Mouse (Mus musculus): Measurements from ENCODE around the gene Dnah14. TPM values are rescaled to one million over a fixed set of nuclear protein-coding genes. Genes with fewer than 3 reads are reported as not detected.

The Dnah14 gene
- polyA plus RNA-seq, 1 experiment from 2014 or later, result 2.2 TPM

DNA sequence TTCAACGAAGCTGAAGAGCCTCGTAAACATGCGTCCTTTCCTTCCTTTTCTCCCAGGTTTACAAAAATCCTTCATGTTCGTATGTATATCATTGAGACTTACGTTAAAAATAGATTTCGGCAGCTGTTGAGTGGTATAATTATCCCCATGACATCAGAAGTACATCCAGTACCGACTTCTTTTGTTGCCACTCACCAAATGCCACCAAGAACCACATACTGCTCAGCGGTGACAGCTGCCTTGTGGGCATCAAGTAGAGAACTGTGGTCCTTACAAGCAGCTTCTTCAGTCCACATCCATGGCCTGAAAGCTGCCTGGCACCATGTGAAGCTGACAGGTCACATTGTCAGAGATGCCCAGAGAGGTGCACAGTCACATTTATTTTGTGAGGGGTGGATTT, 26.4 kb upstream of the Dnah14 start:
- no peak for ATAC-seq (replicated peaks; ENCODE audit: low FRiP score, low TSS enrichment, low read depth)
- 88% methylated on average over 8 of the region's 8 CpGs for WGBS

DNA sequence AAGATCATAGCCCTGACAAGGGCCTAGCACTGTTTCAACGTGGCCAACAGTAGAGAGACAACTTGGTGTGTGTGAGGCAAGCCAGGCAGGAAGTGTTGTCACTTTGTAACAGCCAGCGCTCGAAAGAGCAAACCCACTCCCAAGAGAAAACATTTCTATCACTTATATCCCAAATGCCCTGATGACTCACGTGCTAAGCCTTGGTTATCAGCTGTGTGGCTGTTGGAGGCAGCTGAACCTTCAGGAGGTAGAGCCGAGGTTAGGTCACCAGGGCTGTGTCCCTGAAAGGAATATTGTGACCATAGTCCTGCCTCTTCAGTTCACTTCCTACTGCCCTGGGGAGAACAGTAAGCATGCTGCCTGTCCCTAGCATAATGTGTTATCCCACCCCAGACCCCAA, 25.5 kb upstream of the Dnah14 start:
- Histone ChIP-seq H3K4me1 (replicated peaks; ENCODE audit: control insufficient read depth, insufficient read depth, low read length) (0 out of 2 replicates have a peak, but pooled peaks cover 3% of the 10 kb centered on the region), H3K36me3 (ENCODE audit: control insufficient read depth, insufficient read depth, low read length) (no peaks in the 10 kb centered on the region), H3K27me3 (replicated peaks; ENCODE audit: control insufficient read depth, insufficient read depth, low read length) (no peaks in the 10 kb centered on the region), H3K9me3 (ENCODE audit: control insufficient read depth, low read length) (no peaks in the 10 kb centered on the region), H3K27ac (ENCODE audit: low read depth) (no peak overlapping the region), H3K4me3 (ENCODE audit: low read depth, low read length) (no peak overlapping the region), H3K9ac (ENCODE audit: low read length) (no peak overlapping the region), H3K4me2 (ENCODE audit: low read length) (no peak overlapping the region)
- 50% methylated on average over 5 of the region's 5 CpGs for WGBS
- ATAC-seq (replicated peaks; ENCODE audit: low FRiP score, low TSS enrichment, low read depth) (no peak), DNase-seq (ENCODE audit: low spot score) (no peak)

More for the DNA sequence above, 26.4 kb upstream of the Dnah14 start:
- H3K27me3 ChIP-seq (replicated peaks; ENCODE audit: control insufficient read depth, insufficient read depth, low read length), result no peaks in the 10 kb centered on the region
- H3K36me3 ChIP-seq (ENCODE audit: control insufficient read depth, insufficient read depth, low read length), result no peaks in the 10 kb centered on the region
- 0 out of 2 replicates have a peak, but pooled peaks cover 3% of the 10 kb centered on the region for H3K4me1 ChIP-seq (replicated peaks; ENCODE audit: control insufficient read depth, insufficient read depth, low read length)
- no peak overlapping the region for H3K4me3 ChIP-seq (ENCODE audit: low read depth, low read length)
- no peak overlapping the region for H3K27ac ChIP-seq (ENCODE audit: low read depth)
- no peak overlapping the region for H3K4me2 ChIP-seq (ENCODE audit: low read length)
- H3K9ac ChIP-seq (ENCODE audit: low read length), result no peak overlapping the region
- no peaks in the 10 kb centered on the region for H3K9me3 ChIP-seq (ENCODE audit: control insufficient read depth, low read length)
- DNase-seq (ENCODE audit: low spot score), result no peak

DNA sequence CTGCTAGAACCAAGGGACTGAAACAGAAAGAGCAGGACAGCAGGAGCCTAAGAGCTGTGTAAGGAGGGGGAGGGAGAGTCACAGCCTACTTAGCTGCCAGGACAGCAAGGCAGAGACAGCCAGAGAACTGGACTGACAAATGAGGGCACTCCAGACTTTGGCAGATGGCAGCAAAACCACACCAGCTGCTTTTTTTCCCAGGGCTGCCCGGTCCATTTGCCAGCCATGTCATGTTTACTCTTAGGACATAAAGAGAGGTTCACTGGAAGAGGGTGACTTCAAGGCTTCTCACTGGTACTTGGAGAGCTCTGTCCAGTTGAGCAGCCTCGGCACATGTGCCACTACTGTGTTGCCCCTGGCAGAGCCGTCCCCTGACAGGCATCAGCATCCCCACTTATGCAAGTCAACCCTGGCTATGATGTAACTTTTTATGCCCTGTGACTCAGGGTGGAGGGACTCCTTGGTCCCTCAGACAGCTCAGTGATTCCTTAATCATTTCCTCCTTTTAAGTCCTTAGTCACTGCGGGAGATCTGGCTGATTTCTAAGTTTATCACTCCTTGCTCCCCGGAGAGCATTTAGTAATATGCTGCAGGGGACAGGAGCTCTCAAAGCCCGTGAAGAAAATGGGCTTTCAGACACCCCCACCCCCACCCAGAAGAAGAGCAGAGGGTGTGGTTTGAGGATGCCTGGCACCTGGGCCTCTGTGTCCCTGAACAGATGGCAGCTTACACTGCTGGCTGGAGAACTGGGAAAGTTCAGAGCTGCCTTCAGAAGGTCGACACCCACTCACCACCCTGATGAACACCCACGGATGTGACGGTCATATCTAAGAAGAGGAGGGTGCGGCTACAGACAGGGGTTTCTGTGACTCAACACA, 23.6 kb upstream of the Dnah14 start:
- Histone ChIP-seq H3K4me1 (replicated peaks; ENCODE audit: control insufficient read depth, insufficient read depth, low read length) (0 out of 2 replicates have a peak, but pooled peaks cover 3% of the 10 kb centered on the region), H3K27ac (ENCODE audit: low read depth) (no peak overlapping the region), H3K9ac (ENCODE audit: low read length) (no peak overlapping the region), H3K9me3 (ENCODE audit: control insufficient read depth, low read length) (no peaks in the 10 kb centered on the region), H3K27me3 (replicated peaks; ENCODE audit: control insufficient read depth, insufficient read depth, low read length) (no peaks in the 10 kb centered on the region), H3K36me3 (ENCODE audit: control insufficient read depth, insufficient read depth, low read length) (no peaks in the 10 kb centered on the region), H3K4me3 (ENCODE audit: low read depth, low read length) (no peak overlapping the region), H3K4me2 (ENCODE audit: low read length) (no peak overlapping the region)
- no peak for ATAC-seq (replicated peaks; ENCODE audit: low FRiP score, low TSS enrichment, low read depth)
- 37% methylated on average over 10 of the region's 10 CpGs for WGBS
- no peak for DNase-seq (ENCODE audit: low spot score)

DNA sequence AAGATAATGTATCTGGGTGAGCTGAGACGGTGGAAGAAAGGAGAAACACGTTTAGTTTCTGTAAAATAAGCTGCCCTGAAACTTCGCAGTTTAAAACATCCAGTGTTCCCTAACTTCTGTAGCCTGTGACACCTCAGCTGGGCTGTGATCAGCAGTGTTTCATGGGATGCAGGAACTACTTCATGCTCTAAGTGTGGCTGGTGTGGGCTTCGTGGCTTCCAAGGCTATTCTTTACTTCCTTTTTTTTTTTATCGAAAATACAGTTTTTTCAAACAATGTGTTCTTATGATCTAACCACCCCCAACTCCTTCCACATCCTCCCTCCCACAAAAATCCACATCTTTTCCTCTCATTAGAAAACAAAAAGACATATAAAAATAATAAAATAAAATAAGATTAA, 20.9 kb upstream of the Dnah14 start:
- 80% methylated on average over 5 of the region's 5 CpGs for WGBS
- no peaks in the 10 kb centered on the region for H3K27me3 ChIP-seq (replicated peaks; ENCODE audit: control insufficient read depth, insufficient read depth, low read length)
- H3K4me1 ChIP-seq (replicated peaks; ENCODE audit: control insufficient read depth, insufficient read depth, low read length), result 0 out of 2 replicates have a peak, but pooled peaks cover 3% of the 10 kb centered on the region
- H3K36me3 ChIP-seq (ENCODE audit: control insufficient read depth, insufficient read depth, low read length), result no peaks in the 10 kb centered on the region
- no peak overlapping the region for H3K4me2 ChIP-seq (ENCODE audit: low read length)
- H3K9ac ChIP-seq (ENCODE audit: low read length), result no peak overlapping the region
- ATAC-seq (replicated peaks; ENCODE audit: low FRiP score, low TSS enrichment, low read depth) (no peak), DNase-seq (ENCODE audit: low spot score) (no peak)
- no peak overlapping the region for H3K27ac ChIP-seq (ENCODE audit: low read depth)
- no peak overlapping the region for H3K4me3 ChIP-seq (ENCODE audit: low read depth, low read length)
- no peaks in the 10 kb centered on the region for H3K9me3 ChIP-seq (ENCODE audit: control insufficient read depth, low read length)

DNA sequence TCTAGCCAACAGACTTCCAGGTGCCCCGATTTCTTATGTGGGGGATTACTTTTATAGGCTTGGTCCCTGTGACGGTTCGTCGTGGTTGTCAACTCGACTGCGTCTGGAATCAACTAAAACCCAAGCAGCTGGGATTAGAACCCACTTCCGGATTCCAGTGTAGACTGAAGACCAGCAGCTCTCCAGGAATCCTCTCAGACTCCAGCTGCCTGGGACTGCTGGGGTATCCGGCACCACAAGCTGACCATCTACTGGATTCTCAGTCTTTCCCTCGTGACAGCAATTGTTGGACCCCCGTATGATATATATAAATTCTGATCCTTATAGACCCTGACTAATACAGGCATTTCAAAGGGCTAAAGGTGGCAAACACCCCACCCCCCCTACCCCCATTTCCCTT, 16.7 kb upstream of the Dnah14 start:
- Histone ChIP-seq H3K27ac (ENCODE audit: low read depth) (no peak overlapping the region), H3K4me2 (ENCODE audit: low read length) (no peak overlapping the region), H3K27me3 (replicated peaks; ENCODE audit: control insufficient read depth, insufficient read depth, low read length) (no peaks in the 10 kb centered on the region), H3K9me3 (ENCODE audit: control insufficient read depth, low read length) (no peaks in the 10 kb centered on the region), H3K36me3 (ENCODE audit: control insufficient read depth, insufficient read depth, low read length) (no peaks in the 10 kb centered on the region), H3K4me1 (replicated peaks; ENCODE audit: control insufficient read depth, insufficient read depth, low read length) (0 out of 2 replicates have a peak, but pooled peaks cover 2% of the 10 kb centered on the region), H3K9ac (ENCODE audit: low read length) (no peak overlapping the region), H3K4me3 (ENCODE audit: low read depth, low read length) (no peak overlapping the region)
- DNase-seq (ENCODE audit: low spot score) (no peak), ATAC-seq (replicated peaks; ENCODE audit: low FRiP score, low TSS enrichment, low read depth) (no peak)
- WGBS, result 78% methylated on average over 10 of the region's 10 CpGs

DNA sequence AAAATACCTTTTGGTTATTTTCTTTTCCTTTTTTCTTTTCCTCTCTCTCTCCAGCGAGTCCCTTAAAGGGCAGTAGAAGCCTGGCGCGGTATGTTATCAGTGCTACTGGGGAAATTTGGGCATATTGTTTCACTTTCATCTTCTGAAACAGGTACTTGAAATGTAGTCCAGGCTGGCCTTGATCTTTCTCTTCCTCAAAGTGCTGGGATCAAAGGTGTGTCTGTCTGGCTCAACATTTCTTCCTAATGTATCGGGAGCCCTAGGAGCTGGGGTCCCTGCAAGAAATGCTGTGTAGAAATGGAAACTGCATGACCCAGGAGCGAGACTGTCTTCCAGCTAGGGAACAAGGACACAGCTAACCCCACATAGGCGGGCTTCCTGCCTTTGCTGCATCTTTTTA, 16.0 kb upstream of the Dnah14 start:
- Histone ChIP-seq H3K4me3 (ENCODE audit: low read depth, low read length) (no peak overlapping the region), H3K4me1 (replicated peaks; ENCODE audit: control insufficient read depth, insufficient read depth, low read length) (0 out of 2 replicates have a peak, but pooled peaks cover 2% of the 10 kb centered on the region), H3K36me3 (ENCODE audit: control insufficient read depth, insufficient read depth, low read length) (no peaks in the 10 kb centered on the region), H3K27ac (ENCODE audit: low read depth) (no peak overlapping the region), H3K9ac (ENCODE audit: low read length) (no peak overlapping the region), H3K9me3 (ENCODE audit: control insufficient read depth, low read length) (no peaks in the 10 kb centered on the region), H3K27me3 (replicated peaks; ENCODE audit: control insufficient read depth, insufficient read depth, low read length) (no peaks in the 10 kb centered on the region), H3K4me2 (ENCODE audit: low read length) (no peak overlapping the region)
- DNase-seq (ENCODE audit: low spot score) (no peak), ATAC-seq (replicated peaks; ENCODE audit: low FRiP score, low TSS enrichment, low read depth) (no peak)
- 90% methylated on average over 6 of the region's 6 CpGs for WGBS

DNA sequence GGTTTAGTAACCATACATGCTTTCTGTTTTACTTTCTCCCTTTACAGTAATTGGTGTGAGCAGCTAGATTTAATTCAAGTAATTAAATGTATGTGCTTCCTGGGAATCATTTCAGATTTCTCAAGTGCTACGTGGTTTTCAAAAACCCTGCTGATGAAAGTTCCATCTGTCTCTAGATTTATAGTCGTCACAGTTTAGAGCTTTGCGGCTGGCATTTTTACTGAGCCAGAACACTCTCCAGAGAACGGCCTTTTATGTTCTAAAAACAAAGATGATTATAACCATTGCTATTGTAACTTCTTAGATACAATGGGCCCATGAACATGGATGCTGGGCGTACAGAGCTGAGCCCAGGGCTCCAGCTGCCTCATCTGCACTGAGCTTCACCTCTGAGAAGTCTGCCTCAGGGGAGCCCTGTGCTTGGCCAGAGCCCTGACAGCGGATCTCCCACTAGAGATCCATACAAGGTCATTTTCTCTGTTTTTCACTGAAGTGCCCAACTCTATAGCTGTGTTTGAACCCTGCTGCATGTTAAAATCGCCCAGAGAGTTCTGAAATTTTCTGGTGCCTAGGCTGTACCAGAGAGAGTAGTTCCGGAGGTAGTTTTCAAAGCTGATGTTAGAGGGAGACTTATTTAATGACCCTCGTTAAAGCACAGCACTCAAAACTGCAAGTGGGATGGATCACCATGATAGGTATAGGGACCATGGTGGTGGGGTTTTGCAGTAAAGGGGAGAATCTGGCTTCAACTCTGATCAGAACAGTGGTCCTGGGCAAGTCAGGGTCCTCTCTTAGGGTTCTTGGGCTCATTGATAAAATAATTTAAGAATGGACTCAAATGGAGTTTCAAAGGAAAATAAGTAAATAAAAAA, 15.2 kb upstream of the Dnah14 start:
- no peak for DNase-seq (ENCODE audit: low spot score)
- WGBS, result 38% methylated on average over 9 of the region's 9 CpGs
- no peak overlapping the region for H3K27ac ChIP-seq (ENCODE audit: low read depth)

DNA sequence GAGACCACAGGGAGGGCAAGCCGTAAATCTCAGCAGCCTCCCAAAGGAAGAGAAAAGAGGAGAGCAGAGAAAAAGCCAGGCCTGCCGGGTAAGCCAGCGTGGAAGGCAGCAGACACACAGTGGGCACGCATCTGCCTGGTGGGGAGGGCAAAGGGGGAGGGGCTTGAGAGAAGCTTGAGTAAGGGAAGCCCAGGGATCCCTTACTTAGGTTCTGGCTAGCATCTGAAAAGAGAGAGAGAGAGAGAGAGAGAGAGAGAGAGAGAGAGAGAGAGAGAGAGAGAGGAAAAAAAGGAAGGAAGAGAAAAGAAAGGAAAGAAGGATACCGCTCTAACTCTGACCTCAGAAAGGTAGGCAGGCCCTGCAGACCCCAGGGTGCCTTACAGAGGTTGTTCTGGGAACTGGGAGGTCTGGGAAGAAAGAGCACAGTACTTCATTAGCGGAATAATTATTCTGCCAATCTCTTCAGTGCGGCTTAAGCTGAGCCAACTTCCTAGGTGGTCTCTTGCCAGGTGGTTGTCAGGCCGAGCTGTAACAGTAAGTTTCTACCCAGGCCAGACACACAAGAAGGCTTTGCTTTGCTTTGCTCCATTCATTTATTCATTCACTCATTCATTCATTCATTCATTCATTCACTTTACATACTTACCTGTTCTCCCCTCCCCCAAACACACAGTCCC, 14.5 kb upstream of the Dnah14 start:
- Histone ChIP-seq H3K9me3 (ENCODE audit: control insufficient read depth, low read length) (no peaks in the 10 kb centered on the region), H3K4me1 (replicated peaks; ENCODE audit: control insufficient read depth, insufficient read depth, low read length) (0 out of 2 replicates have a peak, but pooled peaks cover 2% of the 10 kb centered on the region), H3K4me3 (ENCODE audit: low read depth, low read length) (no peak overlapping the region), H3K36me3 (ENCODE audit: control insufficient read depth, insufficient read depth, low read length) (no peaks in the 10 kb centered on the region), H3K27ac (ENCODE audit: low read depth) (no peak overlapping the region), H3K9ac (ENCODE audit: low read length) (no peak overlapping the region), H3K4me2 (ENCODE audit: low read length) (no peak overlapping the region), H3K27me3 (replicated peaks; ENCODE audit: control insufficient read depth, insufficient read depth, low read length) (no peaks in the 10 kb centered on the region)
- 27% methylated on average over 8 of the region's 8 CpGs for WGBS
- no peak for DNase-seq (ENCODE audit: low spot score)
- ATAC-seq (replicated peaks; ENCODE audit: low FRiP score, low TSS enrichment, low read depth), result no peak

More for the DNA sequence above, 15.2 kb upstream of the Dnah14 start:
- Histone ChIP-seq H3K27me3 (replicated peaks; ENCODE audit: control insufficient read depth, insufficient read depth, low read length) (no peaks in the 10 kb centered on the region), H3K4me1 (replicated peaks; ENCODE audit: control insufficient read depth, insufficient read depth, low read length) (0 out of 2 replicates have a peak, but pooled peaks cover 2% of the 10 kb centered on the region), H3K9ac (ENCODE audit: low read length) (no peak overlapping the region), H3K36me3 (ENCODE audit: control insufficient read depth, insufficient read depth, low read length) (no peaks in the 10 kb centered on the region), H3K4me2 (ENCODE audit: low read length) (no peak overlapping the region), H3K4me3 (ENCODE audit: low read depth, low read length) (no peak overlapping the region), H3K9me3 (ENCODE audit: control insufficient read depth, low read length) (no peaks in the 10 kb centered on the region)
- ATAC-seq (replicated peaks; ENCODE audit: low FRiP score, low TSS enrichment, low read depth), result no peak

Data from intestine, embryonic 14.5 days (tissue).